Mouse (Mus musculus) kidney, adult 2 months (tissue): Measurements from ENCODE around the gene Gmfg.

Source experiments
- CTCF ChIP-seq: fragments of 200-500 bp; conservative IDR thresholded peaks from 2 replicates; pipeline ENCODE4 v1.5.1; 2011; ENCODE audit warnings: low read depth, mild to moderate bottlenecking, control low read depth, low read length, moderate library complexity, mixed read lengths; ENCODE audit not compliant: insufficient read depth, insufficient read length
- POLR2A ChIP-seq: fragments of 200-500 bp; IDR thresholded peaks from one replicate; pipeline ENCODE4 v1.6.1; 2011; ENCODE audit warnings: low read depth, low read length, control low read depth

- TF ChIP-seq POLR2A (no peak), CTCF (no peak)
Measured at GRCm38 (mm10) chr7:28492310-28492709, 55.1 kb downstream of the Gmfg start.
